Mouse (Mus musculus) midbrain, postnatal 0 days (tissue): Measurements from ENCODE around the gene Fstl1. TPM values are rescaled to one million over a fixed set of nuclear protein-coding genes. Genes with fewer than 3 reads are reported as not detected.
A peak's percentile ranks its signal among the peaks of the same experiment; 100 is the strongest.

Source experiments
- ATAC-seq: fragments of 200-750 bp; cut with Nextera tagmentation; 2 replicates; pipeline ENCODE4 v1.8.0; 2017; ENCODE audit warnings: moderate number of reproducible peaks, mild to moderate bottlenecking, moderate TSS enrichment, moderate library complexity; ENCODE audit not compliant: low FRiP score
- DNase-seq: peaks from one replicate; pipeline ENCODE4 v3.0.0-alpha.2; 2015; ENCODE audit warnings: low spot score
- H3K27ac ChIP-seq: fragments of 300-500 bp; sonication (generic); 2 replicates; pipeline ENCODE4 v1.5.1; 2014; ENCODE audit warnings: low read depth, mild to moderate bottlenecking, low read length, mixed read lengths
- H3K27me3 ChIP-seq: fragments of 300-500 bp; sonication (generic); 2 replicates; pipeline ENCODE4 v1.6.1; 2014; ENCODE audit warnings: low read length, control low read depth, mixed read lengths; ENCODE audit not compliant: insufficient read depth
- H3K36me3 ChIP-seq: fragments of 300-500 bp; sonication (generic); 2 replicates; pipeline ENCODE4 v1.6.1; 2014; ENCODE audit warnings: low read length, control low read depth, mixed read lengths; ENCODE audit not compliant: insufficient read depth
- H3K4me1 ChIP-seq: fragments of 300-500 bp; sonication (generic); 2 replicates; pipeline ENCODE4 v1.6.1; 2014; ENCODE audit warnings: mild to moderate bottlenecking, control low read depth, antibody characterized with exemption, low read length, mixed read lengths; ENCODE audit not compliant: insufficient read depth
- H3K4me2 ChIP-seq: fragments of 300-500 bp; sonication (generic); 2 replicates; pipeline ENCODE4 v1.6.1; 2014; ENCODE audit warnings: low read depth, mild to moderate bottlenecking, low read length, mixed read lengths; ENCODE audit not compliant: poor library complexity, severe bottlenecking
- H3K4me3 ChIP-seq: fragments of 300-500 bp; sonication (generic); 2 replicates; pipeline ENCODE4 v1.5.1; 2014; ENCODE audit warnings: low read depth, mild to moderate bottlenecking, low read length, moderate library complexity
- H3K9ac ChIP-seq: fragments of 300-500 bp; sonication (generic); replicated peaks from 2 replicates; pipeline ENCODE4 v1.6.1; 2014; ENCODE audit warnings: mild to moderate bottlenecking, low read length, moderate library complexity, mixed read lengths; ENCODE audit not compliant: poor library complexity, severe bottlenecking
- H3K9me3 ChIP-seq: fragments of 300-500 bp; sonication (generic); 2 replicates; pipeline ENCODE4 v1.6.1; 2016; ENCODE audit warnings: low read length, control low read depth
- CTCF ChIP-seq: IDR thresholded peaks from 2 replicates; pipeline ENCODE4 v1.5.1; 2016; ENCODE audit warnings: antibody characterized with exemption, mild to moderate bottlenecking
- WGBS: fragments of 180-500 bp; shearing (Covaris S2); extraction: QIAGEN DNeasy Blood & Tissue Kit; methylation state at CpG from one replicate; pipeline ENCODE4 v1.1.7; 2014; 5-methylcytosine and 5-hydroxymethylcytosine counted together
- polyA plus RNA-seq: library from polyadenylated mRNA; unstranded; fragments of >200 nt; fragmentation: Nextera tagmentation; extraction: Ambion mirVana; gene quantifications from 2 replicates; pipeline ENCODE4 v1.2.1, GENCODE M21; 2015
- total RNA-seq: library from RNA; depleted of rRNA; stranded (reverse); fragments of >200 nt; gene quantifications from 2 replicates; pipeline ENCODE4 v1.2.3, GENCODE M21; 2014

Fstl1 gene
- total and polyA plus RNA-seq, 2 experiments from 2014 or later = 51.6 to 58.8 TPM

GRCm38 (mm10) chr16:37823949-37824348 is 47.3 kb downstream of the Fstl1 start:
- H3K9ac ChIP-seq = no peak overlapping the region
- no peak overlapping the region for H3K4me2 ChIP-seq
- no peak overlapping the region for H3K4me3 ChIP-seq
- H3K27ac ChIP-seq = no peak overlapping the region
- DNase-seq (peak; percentile 80), ATAC-seq (no peak)
- no peaks in the 10 kb centered on the region for H3K4me1 ChIP-seq
- 82% methylated on average over 5 of the region's 5 CpGs for WGBS
- H3K27me3 ChIP-seq = no peaks in the 10 kb centered on the region
- peaks cover 6% of the 10 kb centered on the region for H3K36me3 ChIP-seq
- TF ChIP-seq CTCF = no peak
- H3K9me3 ChIP-seq = no peaks in the 10 kb centered on the region

- WGBS = 95% methylated on average over 12 of the region's 12 CpGs
- DNase-seq (no peak), ATAC-seq (no peak)
- no peak overlapping the region for H3K27ac ChIP-seq
- no peaks in the 10 kb centered on the region for H3K4me1 ChIP-seq
- no peaks in the 10 kb centered on the region for H3K27me3 ChIP-seq
- no peak for TF ChIP-seq CTCF
- peaks cover 9% of the 10 kb centered on the region for H3K36me3 ChIP-seq
- H3K9ac ChIP-seq = no peak overlapping the region
- no peaks in the 10 kb centered on the region for H3K9me3 ChIP-seq
- no peak overlapping the region for H3K4me3 ChIP-seq
- no peak overlapping the region for H3K4me2 ChIP-seq
These were observed 48.3 kb downstream of the Fstl1 start for GRCm38 (mm10) chr16:37824778-37825505.

- no peaks in the 10 kb centered on the region for H3K27me3 ChIP-seq
- no peak overlapping the region for H3K9ac ChIP-seq
- H3K27ac ChIP-seq = no peak overlapping the region
- no peak for DNase-seq
- H3K4me3 ChIP-seq = no peak overlapping the region
- TF ChIP-seq CTCF = no peak
- peaks cover 9% of the 10 kb centered on the region for H3K36me3 ChIP-seq
- no peaks in the 10 kb centered on the region for H3K4me1 ChIP-seq
- H3K4me2 ChIP-seq = no peak overlapping the region
- no peak for ATAC-seq
- H3K9me3 ChIP-seq = no peaks in the 10 kb centered on the region
- 97% methylated on average over 3 of the region's 3 CpGs for WGBS
These were observed 49.6 kb downstream of the Fstl1 start for GRCm38 (mm10) chr16:37826286-37826685.

- 79% methylated on average over 7 of the region's 7 CpGs for WGBS
- TF ChIP-seq CTCF = no peak
- DNase-seq = no peak
- Histone ChIP-seq H3K9ac (no peak overlapping the region), H3K4me1 (no peaks in the 10 kb centered on the region), H3K27ac (no peak overlapping the region), H3K4me3 (no peak overlapping the region), H3K27me3 (no peaks in the 10 kb centered on the region), H3K9me3 (no peaks in the 10 kb centered on the region), H3K36me3 (peaks cover 9% of the 10 kb centered on the region), H3K4me2 (no peak overlapping the region)
- ATAC-seq = no peak
These were observed 54.4 kb downstream of the Fstl1 start for GRCm38 (mm10) chr16:37831041-37831440.

- Histone ChIP-seq H3K9ac (no peak overlapping the region), H3K4me3 (no peak overlapping the region), H3K9me3 (no peaks in the 10 kb centered on the region), H3K4me2 (no peak overlapping the region), H3K4me1 (no peaks in the 10 kb centered on the region), H3K36me3 (no peaks in the 10 kb centered on the region), H3K27ac (no peak overlapping the region), H3K27me3 (no peaks in the 10 kb centered on the region)
- TF ChIP-seq CTCF = no peak
- DNase-seq = no peak
- WGBS = 77% methylated on average over 3 of the region's 3 CpGs
- ATAC-seq = no peak
These were observed 60.9 kb downstream of the Fstl1 start for GRCm38 (mm10) chr16:37837571-37837970.

GRCm38 (mm10) chr16:37842439-37842838 is 65.8 kb downstream of the Fstl1 start:
- DNase-seq (no peak), ATAC-seq (no peak)
- Histone ChIP-seq H3K27ac (no peak overlapping the region), H3K36me3 (no peaks in the 10 kb centered on the region), H3K9ac (no peak overlapping the region), H3K4me1 (no peaks in the 10 kb centered on the region), H3K27me3 (no peaks in the 10 kb centered on the region), H3K9me3 (no peaks in the 10 kb centered on the region), H3K4me2 (no peak overlapping the region), H3K4me3 (no peak overlapping the region)
- WGBS = 78% methylated on average over 2 of the region's 2 CpGs
- TF ChIP-seq CTCF = no peak
